Mouse (Mus musculus) mouse trophoblast stem cell (cell line): Measurements from ENCODE around the gene Utp3.

Source experiments
- in situ Hi-C, 2 experiments: fragments of 300-500 bp; cut with MseI, MboI; formaldehyde crosslinking; loops; 2 replicates in 1 of 2; 3 replicates in 1 of 2; pipeline ENCODE4 v1.15.1; 2025

Gene Utp3

DNA sequence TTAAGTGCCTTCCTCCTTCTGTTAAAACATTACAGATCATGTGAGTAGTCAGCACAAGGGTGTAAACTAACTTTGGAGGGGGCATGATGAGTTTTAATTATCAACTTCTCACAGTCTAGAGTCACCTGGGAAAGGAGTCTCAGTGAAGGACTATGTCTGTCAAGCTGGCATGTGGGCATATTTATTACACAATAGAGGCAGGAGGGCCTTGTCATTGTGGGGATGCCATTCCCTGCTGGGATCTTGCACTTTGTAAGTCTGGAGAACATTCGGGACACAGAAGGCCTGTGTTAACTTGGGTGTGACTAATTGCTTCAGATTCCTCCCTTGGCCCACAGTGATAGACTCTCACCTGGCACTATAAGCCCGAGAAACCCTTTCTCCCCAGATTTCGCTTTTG is 15.3 kb downstream of the Utp3 start:
- in situ Hi-C loops, result no loop called here

- in situ Hi-C loops, result no loop called here
Observed at GRCm38 (mm10) chr5:88574829-88575228, 20.6 kb downstream of the Utp3 start.

GRCm38 (mm10) chr5:88575506-88576338 is 21.5 kb downstream of the Utp3 start:
- in situ Hi-C loops, result no loop called here

DNA sequence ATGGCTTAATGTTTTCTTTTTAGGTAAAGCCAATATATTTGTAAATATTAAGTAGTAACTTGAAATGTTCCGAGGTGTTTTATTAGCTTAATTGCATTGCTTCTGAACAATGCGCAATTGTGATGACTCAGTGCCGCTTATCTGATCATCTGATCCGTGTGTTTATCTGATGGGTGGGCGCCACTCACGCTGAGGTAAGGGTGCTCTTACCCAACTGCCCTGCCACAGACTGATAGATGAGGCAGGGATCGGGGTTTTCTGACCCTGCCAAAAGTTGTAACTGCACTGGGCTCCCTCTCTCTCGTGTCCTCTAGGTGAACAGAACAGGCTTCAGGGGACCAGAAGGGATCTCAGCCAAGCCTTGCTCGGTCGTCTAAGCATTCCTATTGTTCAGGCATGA is 26.4 kb downstream of the Utp3 start:
- in situ Hi-C loops, result no loop called here

GRCm38 (mm10) chr5:88581343-88581742 is 27.1 kb downstream of the Utp3 start:
- in situ Hi-C loops, result no loop called here

DNA sequence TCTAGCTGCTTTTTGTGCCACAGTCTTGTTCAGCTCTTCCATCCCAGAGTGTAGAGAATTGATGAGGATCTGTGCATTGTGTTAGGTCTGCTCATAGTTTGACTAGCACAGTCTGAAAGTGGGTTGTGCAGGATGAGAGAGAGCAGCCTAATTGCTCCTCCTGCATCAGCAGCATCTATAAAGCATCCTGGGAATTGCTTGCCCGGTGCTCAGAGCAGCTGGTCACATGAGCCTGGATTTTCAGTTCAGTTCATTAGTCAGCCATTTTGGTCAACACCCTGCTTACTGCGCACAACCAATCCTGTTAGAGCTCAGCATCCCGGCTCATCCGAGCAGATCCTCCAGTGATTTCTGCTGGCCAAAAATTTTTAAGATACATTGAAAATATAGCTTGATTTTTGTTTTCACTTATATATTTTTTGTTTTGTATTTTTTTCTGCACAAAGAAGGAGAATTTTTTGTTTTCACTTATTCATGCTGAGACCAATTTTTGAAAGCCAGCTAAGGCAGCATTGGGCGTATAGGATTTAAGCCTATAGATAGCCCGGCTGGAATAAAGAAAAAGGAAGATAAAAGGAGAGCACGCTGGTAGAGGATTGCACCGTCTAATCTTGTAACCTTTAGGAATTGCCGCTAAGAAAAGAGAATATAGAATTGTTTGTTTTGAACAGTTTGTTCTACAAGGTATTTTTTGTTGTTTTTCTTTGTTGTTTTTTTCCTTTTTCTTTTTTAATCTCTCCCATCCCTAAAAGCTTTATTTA is 29.2 kb downstream of the Utp3 start:
- in situ Hi-C loops, result no loop called here

- in situ Hi-C loops, result no loop called here
Observed at GRCm38 (mm10) chr5:88584061-88584460, 29.8 kb downstream of the Utp3 start.

- in situ Hi-C loops, result no loop called here
Observed at GRCm38 (mm10) chr5:88586407-88587174, 32.3 kb downstream of the Utp3 start.

DNA sequence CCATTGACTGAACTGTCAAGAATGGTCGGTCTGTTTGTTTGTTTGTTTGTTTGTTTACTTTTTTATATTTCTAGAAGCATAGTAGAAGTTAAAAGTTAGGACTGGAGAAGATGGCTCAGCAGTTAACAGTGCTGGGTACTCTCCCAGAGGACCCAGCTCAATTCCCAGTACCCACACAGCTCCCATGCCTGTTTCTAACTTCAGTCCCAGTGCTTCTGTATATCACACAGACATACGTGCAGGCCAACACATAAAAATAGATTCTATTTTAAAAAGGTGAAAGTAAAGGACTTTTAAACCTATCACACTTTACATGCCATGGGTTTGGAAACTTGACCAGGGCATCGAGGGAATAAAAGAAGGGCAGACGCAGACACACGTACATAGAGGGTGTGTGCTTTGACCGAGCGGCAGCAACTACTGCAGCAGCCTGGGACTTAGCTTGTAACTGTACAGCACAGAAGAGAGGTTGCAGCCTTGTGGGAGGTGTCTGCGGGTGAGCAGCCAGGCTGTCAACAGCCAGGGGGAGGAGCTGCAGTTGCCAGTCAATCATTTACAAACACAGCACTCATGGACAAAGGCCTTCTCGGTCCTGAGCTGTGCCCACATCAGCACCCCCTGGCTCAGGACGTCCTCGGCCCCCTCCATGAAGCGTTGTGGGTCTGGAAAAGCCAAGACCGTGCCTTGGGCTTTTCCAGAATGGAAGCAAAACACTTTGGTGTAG is 33.1 kb downstream of the Utp3 start:
- in situ Hi-C loops, result no loop called here

DNA sequence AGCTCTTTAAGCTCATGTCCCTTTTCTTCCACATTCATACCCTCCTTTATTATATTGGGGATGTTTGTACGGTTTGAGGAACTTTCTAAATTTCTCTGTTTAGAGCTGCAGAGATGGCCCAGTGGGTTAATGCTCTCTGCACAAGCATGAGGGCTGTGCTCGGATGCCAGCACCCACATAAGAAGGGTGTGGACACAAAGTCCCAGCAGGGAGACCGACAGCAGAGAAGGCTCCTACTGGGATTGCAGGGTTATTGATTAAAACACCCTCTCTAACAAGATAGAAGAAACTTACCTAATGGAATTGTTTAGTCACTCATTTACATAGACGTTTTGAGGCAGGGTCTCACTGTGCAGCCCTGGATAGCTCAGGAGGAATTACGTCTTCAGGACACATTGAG is 34.2 kb downstream of the Utp3 start:
- in situ Hi-C loops, result no loop called here

DNA sequence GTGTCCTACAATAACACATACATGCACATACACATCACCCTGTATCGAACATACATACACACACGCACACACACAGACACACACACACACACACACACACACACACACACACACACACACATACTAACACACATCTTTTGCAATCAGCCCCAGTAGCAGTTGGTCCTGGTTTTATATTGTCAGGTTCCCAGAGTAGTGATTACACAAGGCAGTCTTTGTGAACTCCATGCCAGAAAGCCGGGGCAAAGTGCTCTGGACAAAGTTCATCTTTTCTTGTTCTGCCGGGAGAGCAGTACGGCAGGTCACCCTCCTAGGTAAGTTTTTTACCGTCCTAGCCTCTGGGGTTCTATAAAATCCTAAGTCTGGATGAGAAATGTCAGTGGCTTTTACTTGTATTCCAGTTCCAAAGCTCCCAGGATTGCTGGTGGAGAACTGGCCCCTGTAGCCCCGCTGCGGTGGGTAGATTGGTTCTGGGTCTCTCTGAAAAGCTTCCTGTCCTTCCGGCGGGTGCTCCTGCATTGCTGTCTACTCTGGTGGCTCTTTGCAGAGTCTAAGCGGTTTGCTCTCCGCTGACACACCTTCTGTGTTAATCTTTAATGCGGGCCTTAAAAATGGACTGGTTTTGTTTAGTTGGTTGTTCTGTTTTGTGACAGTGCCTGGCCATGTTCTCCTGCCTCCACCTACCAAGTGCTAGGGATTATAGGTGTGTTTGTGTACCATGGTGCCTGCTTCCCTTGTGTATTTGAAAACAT is 39.3 kb downstream of the Utp3 start:
- in situ Hi-C loops, result no loop called here

DNA sequence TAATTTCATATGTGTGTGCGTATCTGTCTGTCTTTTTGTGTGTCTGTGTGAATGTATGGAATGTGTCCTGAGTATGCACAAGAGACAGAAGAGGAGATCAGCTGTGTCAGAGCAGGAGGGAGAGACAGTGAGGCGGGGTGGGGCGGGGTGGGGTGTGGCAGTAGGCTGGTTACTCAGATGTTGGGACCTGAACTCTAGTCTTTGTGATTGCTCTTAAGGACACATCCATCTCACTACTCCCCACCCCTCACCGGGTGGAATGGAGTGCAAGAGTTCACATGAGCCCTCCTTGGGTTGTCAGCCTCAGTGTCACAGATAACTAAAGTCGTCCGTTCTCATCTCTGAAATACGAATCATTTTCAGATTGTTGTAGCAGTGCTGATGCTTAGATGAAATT is 39.9 kb downstream of the Utp3 start:
- in situ Hi-C loops, result no loop called here

GRCm38 (mm10) chr5:88595537-88596455 is 41.5 kb downstream of the Utp3 start:
- in situ Hi-C loops, result no loop called here

GRCm38 (mm10) chr5:88598961-88599360 is 44.7 kb downstream of the Utp3 start:
- in situ Hi-C loops, result no loop called here

GRCm38 (mm10) chr5:88602030-88602429 is 47.8 kb downstream of the Utp3 start:
- in situ Hi-C loops, result no loop called here

DNA sequence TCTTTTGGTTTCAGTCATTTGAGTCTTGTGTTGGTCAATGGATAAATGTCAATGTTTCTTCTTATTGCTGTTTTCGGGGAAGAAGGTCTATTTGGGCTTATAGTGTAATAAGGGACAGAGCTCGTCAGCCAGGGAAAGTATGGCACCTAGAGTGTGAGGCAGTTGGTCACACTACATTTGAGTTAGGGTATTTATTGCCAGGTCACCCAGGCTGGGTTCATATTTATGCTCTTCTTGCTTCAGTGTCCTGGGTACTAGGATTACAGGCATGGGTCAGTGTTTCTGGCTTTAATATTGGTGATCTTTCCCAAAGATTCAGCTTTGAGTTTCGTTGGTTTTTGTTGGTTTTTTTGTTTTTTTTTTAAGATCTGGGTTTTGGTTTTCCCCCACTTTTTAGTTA is 48.5 kb downstream of the Utp3 start:
- in situ Hi-C loops, result no loop called here

DNA sequence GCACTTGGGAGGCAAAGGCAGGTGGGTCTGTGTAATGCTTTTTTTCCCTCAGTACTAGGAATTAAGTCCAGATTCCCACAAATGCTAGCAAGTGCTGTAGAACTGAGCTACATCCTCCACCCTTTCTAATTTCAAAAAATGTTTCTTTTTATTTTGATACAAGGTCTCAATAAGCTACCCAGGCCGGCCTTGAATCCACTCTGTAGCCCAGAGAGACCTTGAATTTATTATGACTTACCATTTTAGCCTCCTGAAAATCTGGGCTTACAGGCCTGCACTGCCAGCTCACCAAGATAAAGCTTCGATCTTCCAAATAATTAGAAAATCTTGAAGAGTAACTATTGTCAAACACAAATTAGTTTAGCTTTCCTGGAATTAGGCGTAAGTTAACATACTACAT is 49.8 kb downstream of the Utp3 start:
- in situ Hi-C loops, result no loop called here

GRCm38 (mm10) chr5:88604641-88605358 is 50.5 kb downstream of the Utp3 start:
- in situ Hi-C loops, result no loop called here
